Mouse (Mus musculus) thymus, adult 18-20 months (tissue): ENCODE measurements at regions not wholly inside any gene's neighbourhood (a gene's known extent, or its start where the extent isn't known, plus 50 kb on each side); places are given as distances from the start of the nearest gene placed in this dataset.

Source experiments
- DNase-seq, 2 experiments: peaks; one replicate each; pipeline ENCODE4 v3.0.0; 2022; ENCODE audit warnings: mixed read lengths in 2 of 2

DNA sequence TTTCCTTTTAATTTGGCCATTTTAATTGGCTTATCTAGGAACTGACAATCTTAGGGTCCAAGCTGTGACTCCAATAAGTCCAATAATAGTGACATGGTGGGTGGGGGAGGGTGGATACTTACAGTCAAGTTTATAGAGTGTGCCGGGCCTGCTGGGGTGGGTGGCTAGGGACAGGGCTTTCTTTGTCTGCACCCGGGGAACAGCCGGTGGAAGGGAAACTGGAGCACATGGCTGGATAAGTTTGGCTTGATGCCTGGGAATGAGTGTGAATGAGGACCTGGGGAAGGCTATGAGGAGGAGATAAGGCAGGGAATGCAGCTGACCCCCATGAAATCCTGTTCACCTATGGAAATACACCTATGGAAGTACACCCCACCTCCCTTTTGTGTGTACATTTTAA, 81.7 kb upstream of the Cers4 start:
- no peak for DNase-seq

DNA sequence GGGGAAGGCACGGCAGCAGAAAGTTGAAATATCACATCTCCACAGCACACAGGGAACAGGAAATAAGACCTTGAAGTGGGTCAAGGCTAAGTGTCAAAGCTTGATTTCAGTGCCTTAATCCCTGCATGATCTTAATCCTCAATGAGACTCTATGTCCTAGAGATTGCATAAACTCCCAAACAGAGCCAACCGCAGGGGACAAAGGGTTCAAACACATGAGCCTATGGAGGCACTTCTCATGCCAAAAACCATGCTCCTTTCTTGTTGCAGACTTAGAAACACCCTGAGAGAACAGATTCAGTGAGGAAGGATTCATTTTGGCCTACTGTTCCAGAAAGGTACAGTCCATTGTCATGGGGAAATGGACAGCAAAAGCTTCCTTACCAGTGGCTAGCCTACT, 81.0 kb upstream of the Cers4 start:
- DNase-seq, result no peak

DNA sequence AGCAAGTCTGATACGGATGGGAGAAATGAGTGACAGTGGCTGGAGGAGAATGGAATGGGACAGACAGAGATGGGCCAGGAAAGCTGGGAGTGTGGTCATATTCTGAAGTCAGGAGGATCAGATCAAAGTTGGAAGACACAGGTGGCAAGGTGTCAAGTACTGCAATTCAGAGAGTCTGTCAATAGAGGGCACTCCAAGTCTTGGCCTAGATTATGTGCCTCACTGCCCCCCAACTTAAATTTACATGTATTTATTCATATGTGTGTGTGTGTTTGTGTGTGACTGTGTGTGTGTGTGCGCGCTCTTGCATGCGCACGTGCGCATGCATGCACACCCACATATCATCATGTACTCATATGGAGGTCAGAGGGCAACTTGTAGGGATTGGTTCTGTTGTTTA, 79.6 kb upstream of the Cers4 start:
- peak in 1 of 2 experiments; percentile 6 for DNase-seq

DNA sequence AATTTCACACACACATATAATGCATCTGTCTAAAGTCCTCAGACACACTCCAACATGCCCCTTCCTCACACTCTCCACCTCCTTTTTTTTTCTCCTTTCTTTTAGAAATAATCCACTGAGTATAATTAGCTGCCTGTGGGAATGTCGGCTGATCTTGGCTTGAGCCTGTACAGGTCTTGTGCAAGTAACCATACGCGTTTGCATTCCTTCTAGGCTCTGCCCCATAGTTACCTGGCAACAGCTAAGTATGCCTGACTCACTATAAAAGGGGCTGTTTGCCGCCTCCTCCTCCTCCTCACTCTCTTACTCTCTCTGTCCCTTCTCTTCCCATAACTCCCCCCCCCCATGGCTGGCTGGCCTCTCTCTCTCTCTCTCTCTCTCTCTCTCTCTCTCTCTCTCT, 79.1 kb upstream of the Cers4 start:
- DNase-seq, result no peak

DNA sequence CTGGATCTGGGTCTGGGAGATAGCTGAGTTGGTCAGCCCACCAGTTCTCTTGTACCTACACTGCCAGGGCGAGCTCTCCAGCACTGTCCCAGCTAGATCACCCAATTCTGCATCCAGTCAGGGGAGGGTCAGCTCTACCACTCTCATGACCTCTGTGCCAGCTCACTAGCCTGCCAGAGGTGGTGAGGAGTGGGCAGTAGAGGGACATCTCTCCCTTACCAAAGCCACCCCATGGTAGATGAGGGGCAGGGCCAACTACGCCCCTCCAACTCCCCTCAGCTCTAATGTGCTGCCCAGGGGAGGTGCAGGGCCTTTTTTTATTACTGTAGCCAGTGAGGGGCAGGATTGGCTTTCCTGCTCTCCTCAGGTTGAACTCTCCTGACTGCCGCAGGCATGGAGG, 75.7 kb upstream of the Cers4 start:
- no peak for DNase-seq

DNA sequence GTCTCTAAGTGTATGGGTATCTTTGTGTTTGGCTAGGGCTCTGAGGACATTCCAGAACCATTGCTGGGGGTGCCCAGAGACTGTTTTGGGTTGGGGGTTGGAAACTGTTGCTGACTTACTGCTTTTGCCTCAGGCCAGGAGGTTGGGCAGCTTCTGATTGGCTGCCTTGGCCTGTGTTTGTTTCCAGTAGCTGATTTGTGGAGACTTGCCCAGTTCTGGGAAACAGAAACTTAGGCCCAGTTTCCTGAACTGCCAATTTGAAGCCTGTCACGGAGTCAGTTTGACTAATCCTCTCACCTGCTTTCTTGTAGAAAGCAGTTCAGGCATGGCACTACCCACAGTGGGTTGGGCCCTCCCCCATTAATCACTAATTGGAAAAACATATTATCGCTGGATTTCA, 59.7 kb upstream of the Cers4 start:
- no peak for DNase-seq

DNA sequence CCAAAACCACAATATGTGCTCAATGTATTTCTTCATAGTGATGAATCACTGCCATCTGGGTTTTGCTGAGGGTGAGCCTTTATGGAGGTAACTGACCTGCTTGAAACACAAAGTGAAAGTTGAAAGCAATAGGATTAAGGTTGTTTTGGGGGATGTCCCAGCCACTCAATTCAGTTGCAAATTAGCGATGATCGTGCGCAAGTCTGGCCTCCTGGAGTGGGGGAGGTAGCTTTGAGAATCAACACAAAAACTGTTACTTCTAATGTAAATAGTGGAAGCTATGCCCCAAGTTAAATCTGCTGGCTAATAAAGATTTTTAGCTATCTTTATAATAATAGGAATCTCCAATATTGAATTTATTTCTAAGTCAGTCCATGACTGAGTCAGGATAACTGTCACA, 56.3 kb upstream of the Cers4 start:
- no peak for DNase-seq
